Mouse (Mus musculus): ENCODE results near the gene C1qtnf5. TPM values are rescaled to one million over a fixed set of nuclear protein-coding genes. Genes with fewer than 3 reads are reported as not detected.
"Not testable (repeated sequence)": the region's sequence is repeated elsewhere in the genome, so short reads cannot be mapped to it uniquely, and the experiment has no call there.

C1qtnf5 gene
- total RNA-seq, 1 experiment from 2014 or later, result not detected

DNA sequence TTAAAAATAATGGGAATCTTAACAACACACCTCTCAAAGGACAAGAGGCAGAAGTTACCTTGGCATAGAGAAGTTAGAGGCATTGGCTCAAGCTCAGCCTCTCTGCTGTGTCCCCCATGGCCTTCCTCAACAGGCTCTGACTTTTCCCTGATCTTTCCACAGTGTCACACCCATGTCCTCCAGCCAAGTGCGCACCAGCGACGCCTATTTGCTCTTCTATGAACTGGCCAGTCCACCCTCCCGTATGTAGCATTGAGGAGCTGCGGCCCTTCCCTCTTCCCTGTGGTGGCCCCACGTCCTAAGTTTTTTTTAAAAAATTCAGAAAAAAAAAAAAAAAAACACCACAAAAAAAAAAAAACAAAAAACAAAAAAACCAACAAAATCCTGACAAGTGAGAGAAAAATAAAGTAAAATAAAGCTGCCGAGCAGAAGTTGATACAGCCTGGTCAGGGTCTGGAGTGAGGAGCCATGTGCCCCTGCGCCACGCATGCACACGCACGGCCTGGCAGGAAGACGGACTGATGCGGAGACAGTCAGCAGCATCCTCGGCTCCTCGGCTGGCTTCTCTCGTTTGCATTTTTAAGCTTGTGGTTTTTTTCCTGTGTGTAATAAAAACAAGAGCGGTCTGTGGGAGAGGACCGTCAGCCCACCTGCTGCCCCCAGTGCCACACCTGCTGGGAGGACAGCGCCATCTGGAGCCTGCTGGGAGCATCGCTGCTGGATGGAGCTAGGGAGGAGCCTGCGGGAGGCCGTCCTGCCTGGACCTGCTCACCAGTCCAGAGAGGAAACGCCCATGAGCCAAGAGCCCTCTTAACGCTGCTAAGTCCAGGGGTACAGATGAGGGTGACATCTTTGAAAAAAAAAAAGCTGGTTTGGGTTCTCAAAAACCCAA is 13.2 kb upstream of the C1qtnf5 start:
- ATAC-seq (replicated peaks in 1 of 2; ENCODE audit: insufficient read depth in 1 of 2, low FRiP score in 2 of 2, low TSS enrichment in 1 of 2, low read depth in 1 of 2, poor library complexity in 2 of 2, severe bottlenecking in 2 of 2), result peak; percentile 51 to 58; a peak in 1 of 4 replicates

GRCm38 (mm10) chr9:44094737-44095136 is 12.3 kb upstream of the C1qtnf5 start:
- ATAC-seq (replicated peaks in 1 of 2; ENCODE audit: insufficient read depth in 1 of 2, low FRiP score in 2 of 2, low TSS enrichment in 1 of 2, low read depth in 1 of 2, poor library complexity in 2 of 2, severe bottlenecking in 2 of 2), result peak; percentile 50 to 71; a peak in 3 of 4 replicates

DNA sequence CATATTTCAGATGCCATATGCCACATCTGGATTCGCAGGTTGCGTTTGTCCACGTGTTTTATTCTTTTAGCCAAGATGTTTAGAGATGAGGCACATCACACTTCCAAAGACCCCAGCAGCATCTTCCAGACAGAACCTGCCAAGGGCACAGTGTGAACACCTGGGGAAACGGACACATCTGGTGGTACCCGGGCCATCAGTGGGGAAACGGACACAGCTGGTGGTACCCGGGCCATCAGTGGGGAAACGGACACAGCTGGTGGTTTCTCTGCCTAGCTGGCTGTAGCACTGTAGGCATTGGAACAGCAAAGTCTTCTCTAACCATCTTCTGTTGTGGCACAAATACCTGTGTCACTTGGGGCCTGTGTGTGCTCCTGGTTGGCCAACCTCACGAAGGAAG is 11.3 kb upstream of the C1qtnf5 start:
- ATAC-seq (replicated peaks in 1 of 2; ENCODE audit: insufficient read depth in 1 of 2, low FRiP score in 2 of 2, low TSS enrichment in 1 of 2, low read depth in 1 of 2, poor library complexity in 2 of 2, severe bottlenecking in 2 of 2), result no peak

DNA sequence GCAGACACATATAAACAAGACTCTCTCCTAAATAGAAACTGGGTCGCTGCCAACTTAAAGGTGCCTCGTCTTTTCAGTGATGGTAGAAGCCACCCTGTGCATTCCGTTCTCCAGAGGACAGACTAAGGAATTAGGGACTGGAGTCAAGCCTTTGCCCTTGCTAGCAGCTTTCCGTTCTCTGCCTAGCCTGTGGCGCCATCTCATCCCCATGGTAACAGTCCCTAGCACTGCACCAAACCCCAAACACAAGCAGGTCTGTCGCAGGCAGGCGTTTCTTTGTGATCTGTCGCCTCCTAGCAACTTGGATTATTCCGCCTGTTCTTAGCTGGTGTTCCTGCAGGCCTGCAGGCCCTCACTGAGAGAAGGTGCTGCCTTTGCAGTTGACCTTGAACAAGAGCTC is 10.5 kb upstream of the C1qtnf5 start:
- no peak for ATAC-seq (replicated peaks in 1 of 2; ENCODE audit: insufficient read depth in 1 of 2, low FRiP score in 2 of 2, low TSS enrichment in 1 of 2, low read depth in 1 of 2, poor library complexity in 2 of 2, severe bottlenecking in 2 of 2)

DNA sequence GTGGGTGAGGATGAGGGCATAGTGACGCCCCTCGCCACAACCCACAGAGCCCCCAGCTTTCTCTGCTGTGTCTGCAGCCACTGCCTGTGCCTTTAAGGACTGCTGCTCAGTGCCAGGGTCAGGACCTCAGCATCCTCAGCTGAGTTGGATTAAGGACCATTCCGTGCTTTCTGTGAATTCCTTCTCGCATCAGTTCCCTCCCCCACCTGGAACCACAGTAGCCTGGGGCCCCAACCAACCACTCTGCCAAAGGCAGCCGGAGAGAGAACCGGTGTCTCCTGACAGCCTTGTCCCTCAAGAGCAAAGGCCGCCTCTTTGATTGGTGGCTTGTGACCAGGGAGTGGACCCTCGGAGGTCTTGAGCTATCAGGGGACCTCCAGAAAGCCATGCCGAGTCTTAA is 5.6 kb upstream of the C1qtnf5 start, which contains the start of gene Mfrp:
Mfrp (plus strand) TSS at position 240 of the 400 bp plus-strand sequence.
- ATAC-seq (replicated peaks in 1 of 2; ENCODE audit: insufficient read depth in 1 of 2, low FRiP score in 2 of 2, low TSS enrichment in 1 of 2, low read depth in 1 of 2, poor library complexity in 2 of 2, severe bottlenecking in 2 of 2), result no peak

GRCm38 (mm10) chr9:44104881-44105280 is 2.2 kb upstream of the C1qtnf5 start:
- ATAC-seq (replicated peaks in 1 of 2; ENCODE audit: insufficient read depth in 1 of 2, low FRiP score in 2 of 2, low TSS enrichment in 1 of 2, low read depth in 1 of 2, poor library complexity in 2 of 2, severe bottlenecking in 2 of 2), result peak in 1 of 2 experiments; percentile 44; a peak in 1 of 4 replicates

GRCm38 (mm10) chr9:44105781-44106180 is 1.3 kb upstream of the C1qtnf5 start:
- ATAC-seq (replicated peaks in 1 of 2; ENCODE audit: insufficient read depth in 1 of 2, low FRiP score in 2 of 2, low TSS enrichment in 1 of 2, low read depth in 1 of 2, poor library complexity in 2 of 2, severe bottlenecking in 2 of 2), result no peak; a peak in 1 of 4 replicates

DNA sequence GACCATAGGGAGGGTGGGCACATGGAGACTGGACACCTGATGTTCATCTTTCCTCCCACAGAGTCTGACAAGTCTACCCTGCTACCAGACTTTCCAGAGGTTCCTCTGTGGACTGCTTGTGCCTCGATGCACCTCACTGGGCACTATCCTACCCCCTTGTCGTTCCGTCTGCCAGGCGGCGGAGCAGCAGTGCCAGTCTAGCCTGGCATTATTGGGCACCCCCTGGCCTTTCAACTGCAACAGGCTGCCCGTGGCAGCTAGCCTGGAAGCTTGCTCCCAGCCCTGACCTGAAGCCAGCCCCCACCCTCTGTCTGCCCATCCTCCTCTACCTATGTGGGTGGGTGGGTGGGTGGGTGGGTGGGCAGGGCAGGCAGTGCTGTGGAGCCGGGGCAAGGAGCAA is 863 bp upstream of the C1qtnf5 start:
- ATAC-seq (replicated peaks in 1 of 2; ENCODE audit: insufficient read depth in 1 of 2, low FRiP score in 2 of 2, low TSS enrichment in 1 of 2, low read depth in 1 of 2, poor library complexity in 2 of 2, severe bottlenecking in 2 of 2), result no peak

- ATAC-seq (replicated peaks in 1 of 2; ENCODE audit: insufficient read depth in 1 of 2, low FRiP score in 2 of 2, low TSS enrichment in 1 of 2, low read depth in 1 of 2, poor library complexity in 2 of 2, severe bottlenecking in 2 of 2), result no peak
Observed at GRCm38 (mm10) chr9:44106596-44106995, 449 bp upstream of the C1qtnf5 start.

DNA sequence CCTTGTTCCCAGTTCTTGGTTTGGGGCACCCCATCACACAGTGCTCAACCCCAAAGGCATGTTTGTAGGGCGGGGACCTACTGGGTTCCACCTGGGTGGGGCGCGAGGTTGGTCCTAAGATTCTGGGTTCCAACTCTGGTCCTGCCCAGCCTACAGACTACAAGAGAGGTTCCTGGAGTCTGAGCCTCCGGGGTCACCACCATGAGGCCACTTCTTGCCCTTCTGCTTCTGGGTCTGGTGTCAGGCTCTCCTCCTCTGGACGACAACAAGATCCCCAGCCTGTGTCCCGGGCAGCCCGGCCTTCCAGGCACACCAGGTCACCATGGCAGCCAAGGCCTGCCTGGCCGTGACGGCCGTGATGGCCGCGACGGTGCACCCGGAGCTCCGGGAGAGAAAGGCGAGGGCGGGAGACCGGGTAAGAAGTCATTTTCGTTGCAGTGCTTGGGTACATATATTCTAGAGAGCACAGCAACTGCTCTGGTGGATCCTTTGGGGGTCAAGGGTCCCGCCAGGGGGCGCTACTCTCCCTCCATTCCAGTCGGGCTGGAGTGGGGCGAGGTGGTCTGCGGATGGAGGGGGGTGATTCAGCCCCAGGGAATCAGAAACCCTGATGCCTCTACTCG is 623 bp downstream of the C1qtnf5 start:
- no peak for ATAC-seq (replicated peaks in 1 of 2; ENCODE audit: insufficient read depth in 1 of 2, low FRiP score in 2 of 2, low TSS enrichment in 1 of 2, low read depth in 1 of 2, poor library complexity in 2 of 2, severe bottlenecking in 2 of 2)

DNA sequence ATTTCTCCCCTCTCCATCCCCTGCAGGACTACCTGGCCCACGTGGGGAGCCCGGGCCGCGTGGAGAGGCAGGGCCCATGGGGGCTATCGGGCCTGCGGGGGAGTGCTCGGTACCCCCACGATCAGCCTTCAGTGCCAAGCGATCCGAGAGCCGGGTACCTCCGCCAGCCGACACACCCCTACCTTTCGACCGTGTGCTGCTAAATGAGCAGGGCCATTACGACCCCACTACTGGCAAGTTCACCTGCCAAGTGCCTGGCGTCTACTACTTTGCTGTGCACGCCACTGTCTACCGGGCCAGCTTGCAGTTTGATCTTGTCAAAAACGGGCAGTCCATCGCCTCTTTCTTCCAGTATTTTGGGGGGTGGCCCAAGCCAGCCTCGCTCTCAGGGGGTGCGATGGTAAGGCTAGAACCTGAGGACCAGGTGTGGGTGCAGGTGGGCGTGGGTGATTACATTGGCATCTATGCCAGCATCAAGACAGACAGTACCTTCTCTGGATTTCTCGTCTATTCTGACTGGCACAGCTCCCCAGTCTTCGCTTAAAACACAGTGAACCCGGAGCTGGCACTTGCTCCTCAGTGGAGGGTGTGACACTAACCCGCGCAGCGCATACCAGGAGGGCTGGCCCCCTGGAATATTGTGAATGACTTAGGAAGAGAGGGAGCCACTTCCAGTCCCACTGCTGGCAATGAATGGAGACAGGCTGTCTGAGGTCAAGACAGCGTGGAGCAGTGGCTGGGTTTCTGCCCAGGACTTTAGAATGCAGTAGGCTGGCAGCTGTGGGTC is 1.4 kb downstream of the C1qtnf5 start:
- ATAC-seq (replicated peaks in 1 of 2; ENCODE audit: insufficient read depth in 1 of 2, low FRiP score in 2 of 2, low TSS enrichment in 1 of 2, low read depth in 1 of 2, poor library complexity in 2 of 2, severe bottlenecking in 2 of 2), result no peak

DNA sequence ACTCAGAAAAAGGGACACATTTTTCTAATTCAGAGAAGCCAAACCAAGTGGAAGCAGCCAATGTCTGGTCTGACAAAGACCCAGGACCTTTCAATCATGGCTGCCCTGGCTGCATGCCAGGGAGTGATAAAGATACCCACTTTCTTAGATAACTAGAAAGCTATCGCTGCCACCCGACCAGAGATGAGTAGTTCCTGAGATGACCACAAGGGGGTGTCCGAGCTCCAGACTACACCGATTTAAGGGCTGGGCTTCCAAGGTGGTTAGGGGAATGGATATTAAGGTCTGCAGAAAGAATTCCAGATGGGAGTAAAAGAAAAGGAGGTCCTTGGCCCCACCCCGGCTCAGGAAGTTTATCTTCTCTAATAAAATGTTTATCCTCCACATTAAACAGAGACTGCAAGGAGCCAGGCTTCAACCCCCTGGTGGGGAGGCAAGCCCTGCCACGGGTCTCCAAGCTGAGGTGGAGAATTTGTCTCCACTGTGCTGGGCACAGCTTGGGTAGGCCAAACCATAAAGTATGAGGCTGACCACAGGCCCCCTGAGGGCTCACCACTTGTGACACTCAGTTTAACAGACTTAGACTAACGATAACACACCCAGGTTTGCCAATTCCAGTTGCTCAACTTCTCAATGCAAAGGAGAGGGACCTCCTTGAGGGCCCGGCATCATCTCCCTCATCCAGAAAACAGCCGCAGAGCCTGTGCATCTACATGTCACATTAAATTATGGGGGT is 2.5 kb downstream of the C1qtnf5 start:
- no peak for ATAC-seq (replicated peaks in 1 of 2; ENCODE audit: insufficient read depth in 1 of 2, low FRiP score in 2 of 2, low TSS enrichment in 1 of 2, low read depth in 1 of 2, poor library complexity in 2 of 2, severe bottlenecking in 2 of 2)

DNA sequence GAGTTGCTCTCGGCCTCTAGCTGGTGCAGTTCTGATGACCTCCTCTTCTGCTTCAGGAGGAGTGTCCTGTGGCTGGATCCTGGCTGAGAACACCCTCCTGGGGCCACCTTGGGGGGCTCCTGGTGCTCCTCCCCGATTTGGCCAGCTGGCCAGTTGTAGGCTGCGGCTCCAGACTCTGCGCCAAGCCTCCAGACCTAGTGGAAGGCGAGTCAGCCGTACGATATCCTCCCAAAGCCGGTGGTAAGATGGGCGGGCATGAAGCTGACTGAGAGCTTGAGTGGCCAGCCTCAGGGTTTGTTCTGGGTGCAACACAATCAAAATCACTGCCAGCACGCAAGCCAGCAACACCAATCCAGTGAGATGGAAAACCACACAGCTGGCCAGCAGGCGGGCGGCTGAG is 4.9 kb downstream of the C1qtnf5 start:
- ATAC-seq (replicated peaks in 1 of 2; ENCODE audit: insufficient read depth in 1 of 2, low FRiP score in 2 of 2, low TSS enrichment in 1 of 2, low read depth in 1 of 2, poor library complexity in 2 of 2, severe bottlenecking in 2 of 2), result not testable (repeated sequence)

DNA sequence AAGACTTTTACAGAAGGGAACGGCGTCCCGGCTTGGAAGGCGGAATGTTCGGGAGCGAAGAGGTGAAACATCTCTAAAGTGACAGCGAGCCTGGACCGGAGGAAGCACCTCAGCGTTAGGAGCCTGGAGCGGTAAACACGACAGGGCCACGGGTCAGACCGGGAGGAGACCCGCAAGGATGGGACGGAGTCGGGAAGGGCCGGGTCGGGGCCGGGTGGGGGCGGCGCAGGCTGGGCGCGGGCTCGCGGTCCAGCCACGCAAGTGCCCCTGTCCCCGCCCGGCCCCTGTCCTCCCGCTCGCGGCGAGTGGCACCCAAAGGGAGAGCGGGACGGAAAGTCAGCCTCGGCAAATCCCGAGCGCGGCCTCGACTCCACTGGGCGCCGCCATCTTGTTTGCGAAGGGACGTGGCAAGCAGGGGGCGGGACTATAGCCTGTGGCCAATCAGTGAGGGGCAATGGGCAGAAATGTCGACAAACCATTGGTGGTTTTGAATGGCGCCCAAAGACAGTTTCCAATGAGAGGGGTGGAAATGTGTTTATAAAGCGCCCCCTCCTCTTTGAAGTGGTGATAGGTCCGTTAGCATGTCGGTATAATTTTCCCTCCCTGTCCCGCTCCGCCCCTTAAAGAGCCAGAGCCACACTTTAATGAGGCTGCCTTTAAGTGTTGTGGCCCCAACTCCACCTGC is 6.2 kb downstream of the C1qtnf5 start, which contains the start of the genes Gm49380 and Rnf26:
Gm49380 (minus strand) TSS at position 396 of the 685 bp plus-strand sequence.
Rnf26 (minus strand) TSS at position 413 of the 685 bp plus-strand sequence.
- ATAC-seq (replicated peaks in 1 of 2; ENCODE audit: insufficient read depth in 1 of 2, low FRiP score in 2 of 2, low TSS enrichment in 1 of 2, low read depth in 1 of 2, poor library complexity in 2 of 2, severe bottlenecking in 2 of 2), result peak; percentile 95 to 97

GRCm38 (mm10) chr9:44114453-44114852 is 7.4 kb downstream of the C1qtnf5 start:
- no peak for ATAC-seq (replicated peaks in 1 of 2; ENCODE audit: insufficient read depth in 1 of 2, low FRiP score in 2 of 2, low TSS enrichment in 1 of 2, low read depth in 1 of 2, poor library complexity in 2 of 2, severe bottlenecking in 2 of 2)

- ATAC-seq (replicated peaks in 1 of 2; ENCODE audit: insufficient read depth in 1 of 2, low FRiP score in 2 of 2, low TSS enrichment in 1 of 2, low read depth in 1 of 2, poor library complexity in 2 of 2, severe bottlenecking in 2 of 2), result no peak
Observed at GRCm38 (mm10) chr9:44115599-44115998, 8.6 kb downstream of the C1qtnf5 start.
